Mouse (Mus musculus) MEL (cell line): ENCODE data around the gene Il4.

Source experiments
- CTCF ChIP-seq, 3 experiments: IDR thresholded peaks in 2 of 3; conservative IDR thresholded peaks in 1 of 3; 2 replicates each; pipeline ENCODE4 v1.5.1; 2011 to 2012; ENCODE audit warnings: low read length in 3 of 3, low read depth in 2 of 3, mild to moderate bottlenecking in 2 of 3, improper control_type of control experiment in 1 of 3, inconsistent platforms in 1 of 3, mixed read lengths in 1 of 3, moderate library complexity in 1 of 3; ENCODE audit not compliant: control insufficient read depth in 1 of 3, insufficient read depth in 1 of 3, poor library complexity in 1 of 3, severe bottlenecking in 1 of 3
- EP300 ChIP-seq, 2 experiments: IDR thresholded peaks; 2 replicates each; pipeline ENCODE4 v1.6.1; 2011; ENCODE audit warnings: improper control_type of control experiment in 2 of 2, low read length in 2 of 2, low read depth in 1 of 2, mild to moderate bottlenecking in 1 of 2
- GABPA ChIP-seq: IDR thresholded peaks from 2 replicates; pipeline ENCODE4 v1.6.1; 2012; ENCODE audit warnings: low read depth, mild to moderate bottlenecking, inconsistent platforms, low read length, improper control_type of control experiment, moderate library complexity
- MAX ChIP-seq: IDR thresholded peaks from 2 replicates; pipeline ENCODE4 v1.6.1; 2011; ENCODE audit warnings: low read length, improper control_type of control experiment
- MXI1 ChIP-seq: IDR thresholded peaks from 2 replicates; pipeline ENCODE4 v1.6.1; 2011; ENCODE audit warnings: mild to moderate bottlenecking, low read depth, low read length, improper control_type of control experiment
- POLR2A ChIP-seq, 2 experiments: IDR thresholded peaks; 2 replicates each; pipeline ENCODE4 v1.6.1; 2011 to 2012; ENCODE audit warnings: low read length in 2 of 2, mild to moderate bottlenecking in 2 of 2, control low read depth in 1 of 2, improper control_type of control experiment in 1 of 2, low read depth in 1 of 2, moderate library complexity in 1 of 2; ENCODE audit not compliant: control insufficient read depth in 1 of 2, insufficient read depth in 1 of 2, poor library complexity in 1 of 2
- POLR2AphosphoS2 ChIP-seq: IDR thresholded peaks from 2 replicates; pipeline ENCODE4 v1.6.1; 2011; ENCODE audit warnings: low read length, improper control_type of control experiment
- ZC3H11A ChIP-seq: IDR thresholded peaks from 2 replicates; pipeline ENCODE4 v1.6.1; 2012; ENCODE audit warnings: low read depth, mild to moderate bottlenecking, inconsistent platforms, low read length, improper control_type of control experiment

DNA sequence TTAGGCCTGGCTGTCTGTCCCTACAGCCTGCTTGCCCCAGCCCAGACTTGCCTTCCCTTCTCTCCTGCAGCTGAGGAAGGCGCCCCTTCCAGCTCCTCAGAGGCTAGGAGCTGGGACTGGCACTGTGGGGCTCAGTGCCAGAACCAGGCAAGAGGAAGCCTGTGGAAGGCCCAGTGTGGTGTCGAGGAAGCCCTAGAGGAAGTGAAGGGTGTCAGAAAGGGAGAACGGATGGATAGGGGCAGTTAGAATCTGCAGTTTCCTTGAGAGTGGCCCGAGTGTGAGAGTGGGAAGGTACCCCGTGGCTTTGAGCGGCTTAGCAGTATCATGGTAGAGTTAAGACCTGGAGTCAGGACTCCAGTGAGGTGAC, 4.0 kb upstream of the Il4 start:
- no peak for TF ChIP-seq POLR2A (IDR thresholded peaks at IDR 0.05; ENCODE audit: control insufficient read depth in 1 of 2, insufficient read depth in 1 of 2, low read depth in 1 of 2, low read length in 2 of 2, poor library complexity in 1 of 2)
- no peak for TF ChIP-seq MAX
- TF ChIP-seq MXI1: no peak
- TF ChIP-seq CTCF (IDR thresholded peaks at IDR 0.05 in 2 of 3, conservative IDR thresholded peaks at IDR 0.05 in 1 of 3; ENCODE audit: control insufficient read depth in 1 of 3, insufficient read depth in 1 of 3, low read depth in 2 of 3, low read length in 3 of 3, poor library complexity in 1 of 3, severe bottlenecking in 1 of 3): no peak
- no peak for TF ChIP-seq POLR2AphosphoS2
- TF ChIP-seq EP300 (IDR thresholded peaks at IDR 0.05; ENCODE audit: low read depth in 1 of 2, low read length in 2 of 2): no peak
- TF ChIP-seq ZC3H11A: no peak
- TF ChIP-seq GABPA: no peak
